Mouse (Mus musculus): ENCODE results near the gene Mfsd12.

GRCm38 (mm10) chr10:81405588-81406201, 48.4 kb downstream of the Mfsd12 start:
- TF ChIP-seq EP300 (IDR thresholded peaks at IDR 0.05; ENCODE audit: low read depth) (no peak), CTCF (IDR thresholded peaks at IDR 0.05; ENCODE audit: low read depth) (peak; percentile 64)

Data from heart, postnatal 0 days (tissue).